Mouse (Mus musculus) layer of hippocampus, adult 2 months (tissue): ENCODE data around the gene Pik3c2b. TPM values are rescaled to one million over a fixed set of nuclear protein-coding genes. Genes with fewer than 3 reads are reported as not detected.

ENCODE experiments used
- DNase-seq, 2 experiments: peaks; one replicate each; pipeline ENCODE4 v3.0.0; 2022; ENCODE audit warnings: low spot score in 2 of 2
- H3K27ac ChIP-seq: fragments of 200-600 bp; 2 replicates; pipeline ENCODE4 v1.8.1; 2022
- H3K4me3 ChIP-seq: fragments of 200-600 bp; 2 replicates; pipeline ENCODE4 v1.8.1; 2022; ENCODE audit warnings: mild to moderate bottlenecking
- CTCF ChIP-seq: fragments of 200-600 bp; conservative IDR thresholded peaks from 2 replicates; pipeline ENCODE4 v1.8.1; 2022; ENCODE audit warnings: antibody characterized with exemption, mild to moderate bottlenecking, moderate library complexity
- total RNA-seq, 2 experiments: library from RNA; stranded (reverse); gene quantifications; 2 replicates each; pipeline ENCODE4 v1.2.3; 2021

Gene Pik3c2b
- total RNA-seq, 2 experiments from 2014 or later = 13.7 to 15.5 TPM

GRCm38 (mm10) chr1:133046441-133046931 is 1.0 kb downstream of the Pik3c2b start:
- Histone ChIP-seq H3K27ac (peak overlapping the region; percentile 96), H3K4me3 (peak overlapping the region; percentile 85)
- TF ChIP-seq CTCF = no peak
- DNase-seq = no peak

GRCm38 (mm10) chr1:133047575-133047974 is 2.1 kb downstream of the Pik3c2b start:
- H3K27ac ChIP-seq = peak overlapping the region; percentile 96
- DNase-seq = no peak
- peak overlapping the region; percentile 85 for H3K4me3 ChIP-seq
- no peak for TF ChIP-seq CTCF

GRCm38 (mm10) chr1:133048690-133049089 is 3.2 kb downstream of the Pik3c2b start:
- TF ChIP-seq CTCF = no peak
- Histone ChIP-seq H3K4me3 (no peak overlapping the region), H3K27ac (peak overlapping the region; percentile 11; the same call in 1 of the 2 replicates)
- DNase-seq = no peak

- Histone ChIP-seq H3K4me3 (no peak overlapping the region), H3K27ac (no peak overlapping the region)
- no peak for TF ChIP-seq CTCF
- DNase-seq = no peak
Observed at GRCm38 (mm10) chr1:133050001-133050431, 4.5 kb downstream of the Pik3c2b start.

- Histone ChIP-seq H3K4me3 (no peak overlapping the region), H3K27ac (no peak overlapping the region)
- TF ChIP-seq CTCF = peak; percentile 41
- no peak for DNase-seq
Observed at GRCm38 (mm10) chr1:133051829-133052228, 6.4 kb downstream of the Pik3c2b start.

- Histone ChIP-seq H3K4me3 (no peak overlapping the region), H3K27ac (no peak overlapping the region)
- DNase-seq = no peak
- no peak for TF ChIP-seq CTCF
Observed at GRCm38 (mm10) chr1:133053034-133053433, 7.6 kb downstream of the Pik3c2b start.

GRCm38 (mm10) chr1:133054326-133054725 is 8.9 kb downstream of the Pik3c2b start:
- DNase-seq = no peak
- no peak overlapping the region for H3K27ac ChIP-seq
- no peak overlapping the region for H3K4me3 ChIP-seq
- TF ChIP-seq CTCF = peak; percentile 13; the same call in 1 of the 2 replicates

GRCm38 (mm10) chr1:133057345-133058034 is 12.0 kb downstream of the Pik3c2b start:
- no peak overlapping the region for H3K4me3 ChIP-seq
- no peak for DNase-seq
- no peak for TF ChIP-seq CTCF
- H3K27ac ChIP-seq = peak overlapping the region; percentile 36

- Histone ChIP-seq H3K4me3 (no peak overlapping the region), H3K27ac (peak overlapping the region; percentile 23; the same call in 1 of the 2 replicates)
- no peak for TF ChIP-seq CTCF
- no peak for DNase-seq
Observed at GRCm38 (mm10) chr1:133059592-133059991, 14.1 kb downstream of the Pik3c2b start.

- TF ChIP-seq CTCF = no peak
Observed at GRCm38 (mm10) chr1:133060681-133061080, 15.2 kb downstream of the Pik3c2b start.

GRCm38 (mm10) chr1:133063164-133063563 is 17.7 kb downstream of the Pik3c2b start:
- TF ChIP-seq CTCF = no peak
- no peak overlapping the region; the same call in 1 of the 2 replicates for H3K27ac ChIP-seq
- peak; percentile 33 to 68 for DNase-seq

More at GRCm38 (mm10) chr1:133060681-133061080, 15.2 kb downstream of the Pik3c2b start:
- no peak for DNase-seq
- Histone ChIP-seq H3K27ac (no peak overlapping the region), H3K4me3 (no peak overlapping the region)

GRCm38 (mm10) chr1:133068268-133068667 is 22.8 kb downstream of the Pik3c2b start:
- Histone ChIP-seq H3K4me3 (no peak overlapping the region), H3K27ac (peak overlapping the region; percentile 84)
- no peak for DNase-seq
- TF ChIP-seq CTCF = no peak

More at GRCm38 (mm10) chr1:133063164-133063563, 17.7 kb downstream of the Pik3c2b start:
- no peak overlapping the region for H3K4me3 ChIP-seq

GRCm38 (mm10) chr1:133068669-133069274 is 23.3 kb downstream of the Pik3c2b start:
- Histone ChIP-seq H3K27ac (peak overlapping the region; percentile 84), H3K4me3 (no peak overlapping the region)
- no peak for TF ChIP-seq CTCF
- peak; percentile 19 to 55 for DNase-seq
